Mouse (Mus musculus) ES-E14 (cell line): ENCODE data around the gene Cfl1.
"Not testable (repeated sequence)": the region's sequence is repeated elsewhere in the genome, so short reads cannot be mapped to it uniquely, and the experiment has no call there.

ENCODE experiments used
- CHD2 ChIP-seq: IDR thresholded peaks from 2 replicates; pipeline ENCODE4 v1.6.1; 2014; ENCODE audit warnings: mild to moderate bottlenecking, low read depth, low read length, inconsistent platforms
- MAFK ChIP-seq: IDR thresholded peaks from 2 replicates; pipeline ENCODE4 v1.6.1; 2014; ENCODE audit warnings: mild to moderate bottlenecking, low read depth, low read length, inconsistent platforms; ENCODE audit not compliant: insufficient read depth

DNA sequence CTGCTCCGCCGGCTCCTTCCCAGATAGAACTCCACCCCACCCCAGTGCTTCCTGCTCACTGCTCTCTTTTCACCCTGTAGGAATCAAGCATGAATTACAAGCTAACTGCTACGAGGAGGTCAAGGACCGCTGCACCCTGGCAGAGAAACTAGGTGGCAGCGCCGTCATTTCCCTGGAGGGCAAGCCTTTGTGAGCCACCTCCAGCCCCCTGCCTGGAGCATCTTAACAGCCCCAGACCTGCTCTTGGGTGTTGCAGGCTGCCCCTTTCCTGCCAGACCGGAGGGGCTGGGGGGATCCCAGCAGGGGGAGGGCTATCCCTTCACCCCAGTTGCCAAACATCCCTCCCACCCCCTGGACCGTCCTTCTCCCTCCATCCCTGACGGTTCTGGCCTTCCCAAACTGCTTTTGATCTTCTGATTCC is 3.1 kb downstream of the Cfl1 start:
- not testable (repeated sequence) for TF ChIP-seq CHD2, MAFK
